Mouse (Mus musculus): ENCODE measurements around the gene Med18.
"Not testable (repeated sequence)": the region's sequence is repeated elsewhere in the genome, so short reads cannot be mapped to it uniquely, and the experiment has no call there.

Gene Med18

GRCm38 (mm10) chr4:132421923-132422782, 41.6 kb downstream of the Med18 start, which contains the start of gene Phactr4:
Gene Phactr4, minus strand, starts transcription at chr4:132422489.
- DNase-seq (ENCODE audit: low read depth, low spot score) = peak; percentile 96

DNA sequence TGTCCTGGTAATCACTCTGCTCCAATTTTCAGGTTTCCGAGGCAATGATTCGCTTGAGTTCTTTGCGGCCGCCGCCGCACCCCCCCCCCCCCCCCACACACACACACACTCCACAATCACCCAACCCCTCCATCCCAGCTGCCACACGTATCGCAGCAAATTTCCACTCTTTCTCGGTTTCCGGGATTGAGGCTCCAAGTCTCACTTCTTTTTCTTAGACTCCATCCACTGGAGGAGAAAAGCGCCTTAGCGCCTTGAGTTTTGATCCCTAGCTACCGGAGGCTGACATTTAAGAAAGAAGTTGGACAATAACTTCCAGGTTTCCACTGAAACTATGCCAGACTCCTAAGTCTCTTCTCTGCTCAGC, 42.2 kb downstream of the Med18 start:
- no peak for DNase-seq (ENCODE audit: low read depth, low spot score)

- no peak for DNase-seq (ENCODE audit: low read depth, low spot score)
Observed at GRCm38 (mm10) chr4:132420471-132420870, 43.2 kb downstream of the Med18 start.

- no peak for DNase-seq (ENCODE audit: low read depth, low spot score)
Observed at GRCm38 (mm10) chr4:132415966-132416365, 47.8 kb downstream of the Med18 start.

- DNase-seq (ENCODE audit: low read depth, low spot score) = not testable (repeated sequence)
Observed at GRCm38 (mm10) chr4:132413257-132413656, 50.5 kb downstream of the Med18 start.

GRCm38 (mm10) chr4:132411322-132412094, 52.2 kb downstream of the Med18 start:
- DNase-seq (ENCODE audit: low read depth, low spot score) = peak; percentile 38

- DNase-seq (ENCODE audit: low read depth, low spot score) = no peak
Observed at GRCm38 (mm10) chr4:132409587-132410229, 54.0 kb downstream of the Med18 start.
